Mouse (Mus musculus) kidney, embryonic 15.5 days (tissue): ENCODE measurements around the gene Spint3. TPM values are rescaled to one million over a fixed set of nuclear protein-coding genes. Genes with fewer than 3 reads are reported as not detected.

Experiments used
- ATAC-seq: fragments of 200-750 bp; cut with Nextera tagmentation; replicated peaks from 2 replicates; pipeline ENCODE4 v1.8.0; 2017; ENCODE audit warnings: moderate TSS enrichment; ENCODE audit not compliant: low FRiP score
- H3K27ac ChIP-seq: fragments of 300-500 bp; sonication (generic); 2 replicates; pipeline ENCODE4 v1.5.1; 2015; ENCODE audit warnings: mild to moderate bottlenecking, inconsistent platforms
- H3K27me3 ChIP-seq: fragments of 300-500 bp; sonication (generic); 2 replicates; pipeline ENCODE4 v1.6.1; 2015; ENCODE audit warnings: inconsistent platforms
- H3K36me3 ChIP-seq: fragments of 300-500 bp; sonication (generic); 2 replicates; pipeline ENCODE4 v1.6.1; 2015; ENCODE audit warnings: inconsistent platforms
- H3K4me1 ChIP-seq: fragments of 300-500 bp; sonication (generic); 2 replicates; pipeline ENCODE4 v1.6.1; 2015; ENCODE audit warnings: inconsistent platforms
- H3K4me2 ChIP-seq: fragments of 300-500 bp; sonication (generic); 2 replicates; pipeline ENCODE4 v1.6.1; 2015; ENCODE audit warnings: moderate library complexity, mild to moderate bottlenecking, inconsistent platforms
- H3K4me3 ChIP-seq: fragments of 300-500 bp; sonication (generic); replicated peaks from 2 replicates; pipeline ENCODE4 v1.5.1; 2015; ENCODE audit warnings: mild to moderate bottlenecking, inconsistent platforms
- H3K9ac ChIP-seq: fragments of 300-500 bp; sonication (generic); 2 replicates; pipeline ENCODE4 v1.6.1; 2015; ENCODE audit warnings: mild to moderate bottlenecking, inconsistent platforms
- H3K9me3 ChIP-seq: fragments of 300-500 bp; sonication (generic); replicated peaks from 2 replicates; pipeline ENCODE4 v1.6.1; 2016; ENCODE audit warnings: inconsistent platforms
- WGBS: fragments of 180-500 bp; shearing (Covaris S2); methylation state at CpG from one replicate; pipeline ENCODE4 v1.1.7; 2015; ENCODE audit warnings: mixed read lengths; 5-methylcytosine and 5-hydroxymethylcytosine counted together
- polyA plus RNA-seq: library from polyadenylated mRNA; unstranded; fragments of >200 nt; fragmentation: Nextera tagmentation; extraction: Ambion mirVana; gene quantifications from 2 replicates; pipeline ENCODE4 v1.2.1, GENCODE M21; 2015

Gene Spint3
- polyA plus RNA-seq, 1 experiment from 2014 or later = not detected

- Histone ChIP-seq H3K27ac (no peak overlapping the region), H3K4me3 (no peak overlapping the region), H3K4me1 (peaks cover 20% of the 10 kb centered on the region), H3K4me2 (no peak overlapping the region), H3K36me3 (no peaks in the 10 kb centered on the region), H3K9me3 (no peaks in the 10 kb centered on the region), H3K27me3 (0 out of 2 replicates have a peak, but pooled peaks cover 4% of the 10 kb centered on the region), H3K9ac (no peak overlapping the region)
- WGBS = 51% methylated on average over 4 of the region's 4 CpGs
- ATAC-seq = no peak
These were observed 23.9 kb downstream of the Spint3 start for GRCm38 (mm10) chr2:164549338-164549737.

GRCm38 (mm10) chr2:164544454-164545097, 28.7 kb downstream of the Spint3 start:
- 15% methylated on average over 5 of the region's 5 CpGs for WGBS
- ATAC-seq = 0 out of 2 replicates have a peak, but pooled peaks have one; percentile 2
- H3K4me2 ChIP-seq = no peak overlapping the region
- H3K36me3 ChIP-seq = no peaks in the 10 kb centered on the region
- peak overlapping the region; percentile 85 for H3K27ac ChIP-seq
- H3K27me3 ChIP-seq = no peaks in the 10 kb centered on the region
- H3K4me1 ChIP-seq = peaks cover 21% of the 10 kb centered on the region
- H3K9me3 ChIP-seq = no peaks in the 10 kb centered on the region
- no peak overlapping the region for H3K9ac ChIP-seq
- no peak overlapping the region for H3K4me3 ChIP-seq

GRCm38 (mm10) chr2:164543745-164544144, 29.5 kb downstream of the Spint3 start:
- Histone ChIP-seq H3K4me2 (no peak overlapping the region), H3K4me1 (peaks cover 18% of the 10 kb centered on the region), H3K9ac (no peak overlapping the region), H3K27me3 (no peaks in the 10 kb centered on the region), H3K9me3 (no peaks in the 10 kb centered on the region), H3K36me3 (no peaks in the 10 kb centered on the region), H3K27ac (peak overlapping the region; percentile 85), H3K4me3 (no peak overlapping the region)
- peak; percentile 75 for ATAC-seq
- WGBS = 64% methylated on average over 2 of the region's 2 CpGs

- WGBS = 89% methylated on average over 7 of the region's 7 CpGs
- H3K27ac ChIP-seq = peak overlapping the region; percentile 85
- no peak overlapping the region for H3K4me3 ChIP-seq
- no peaks in the 10 kb centered on the region for H3K36me3 ChIP-seq
- no peak overlapping the region for H3K4me2 ChIP-seq
- peaks cover 18% of the 10 kb centered on the region for H3K4me1 ChIP-seq
- ATAC-seq = no peak
- no peaks in the 10 kb centered on the region for H3K27me3 ChIP-seq
- H3K9ac ChIP-seq = no peak overlapping the region
- no peaks in the 10 kb centered on the region for H3K9me3 ChIP-seq
These were observed 30.7 kb downstream of the Spint3 start for GRCm38 (mm10) chr2:164542598-164542997.

GRCm38 (mm10) chr2:164542132-164542531, 31.1 kb downstream of the Spint3 start:
- Histone ChIP-seq H3K9me3 (no peaks in the 10 kb centered on the region), H3K27me3 (no peaks in the 10 kb centered on the region), H3K27ac (no peak overlapping the region), H3K4me2 (no peak overlapping the region), H3K36me3 (no peaks in the 10 kb centered on the region), H3K9ac (no peak overlapping the region), H3K4me1 (peaks cover 18% of the 10 kb centered on the region), H3K4me3 (no peak overlapping the region)
- no peak for ATAC-seq
- 82% methylated on average over 5 of the region's 5 CpGs for WGBS

GRCm38 (mm10) chr2:164540652-164541427, 32.4 kb downstream of the Spint3 start:
- Histone ChIP-seq H3K4me2 (no peak overlapping the region), H3K27me3 (no peaks in the 10 kb centered on the region), H3K4me1 (peaks cover 18% of the 10 kb centered on the region), H3K4me3 (no peak overlapping the region), H3K36me3 (no peaks in the 10 kb centered on the region), H3K9ac (no peak overlapping the region), H3K27ac (peak overlapping the region; percentile 46), H3K9me3 (no peaks in the 10 kb centered on the region)
- ATAC-seq = no peak; the same call in 1 of the 2 replicates
- 49% methylated on average over 8 of the region's 8 CpGs for WGBS

- Histone ChIP-seq H3K4me3 (no peak overlapping the region), H3K9ac (no peak overlapping the region), H3K4me2 (no peak overlapping the region), H3K9me3 (no peaks in the 10 kb centered on the region), H3K27ac (no peak overlapping the region), H3K36me3 (no peaks in the 10 kb centered on the region), H3K27me3 (no peaks in the 10 kb centered on the region), H3K4me1 (peaks cover 9% of the 10 kb centered on the region)
- no peak for ATAC-seq
- WGBS = 79% methylated on average over 4 of the region's 4 CpGs
These were observed 36.3 kb downstream of the Spint3 start for GRCm38 (mm10) chr2:164537003-164537402.

GRCm38 (mm10) chr2:164534315-164534714, 38.9 kb downstream of the Spint3 start:
- H3K9me3 ChIP-seq = no peaks in the 10 kb centered on the region
- H3K4me2 ChIP-seq = no peak overlapping the region
- H3K4me1 ChIP-seq = no peaks in the 10 kb centered on the region
- H3K27ac ChIP-seq = no peak overlapping the region
- 67% methylated on average over 10 of the region's 10 CpGs for WGBS
- no peak overlapping the region for H3K4me3 ChIP-seq
- H3K36me3 ChIP-seq = no peaks in the 10 kb centered on the region
- no peaks in the 10 kb centered on the region for H3K27me3 ChIP-seq
- ATAC-seq = no peak
- no peak overlapping the region for H3K9ac ChIP-seq

GRCm38 (mm10) chr2:164531169-164531568, 42.1 kb downstream of the Spint3 start:
- 0 out of 2 replicates have a peak, but pooled peaks have one; percentile 33 for ATAC-seq
- H3K4me2 ChIP-seq = no peak overlapping the region
- 7% methylated on average over 3 of the region's 3 CpGs for WGBS

GRCm38 (mm10) chr2:164528557-164528956, 44.7 kb downstream of the Spint3 start:
- no peak overlapping the region for H3K4me3 ChIP-seq
- H3K9ac ChIP-seq = no peak overlapping the region
- H3K27ac ChIP-seq = no peak overlapping the region
- ATAC-seq = no peak
- H3K27me3 ChIP-seq = no peaks in the 10 kb centered on the region
- 63% methylated on average over 5 of the region's 5 CpGs for WGBS
- H3K4me1 ChIP-seq = no peaks in the 10 kb centered on the region
- no peak overlapping the region for H3K4me2 ChIP-seq
- H3K36me3 ChIP-seq = no peaks in the 10 kb centered on the region
- no peaks in the 10 kb centered on the region for H3K9me3 ChIP-seq

More at GRCm38 (mm10) chr2:164531169-164531568, 42.1 kb downstream of the Spint3 start:
- no peaks in the 10 kb centered on the region for H3K36me3 ChIP-seq
- no peaks in the 10 kb centered on the region for H3K4me1 ChIP-seq
- H3K9ac ChIP-seq = no peak overlapping the region
- H3K27me3 ChIP-seq = no peaks in the 10 kb centered on the region
- H3K4me3 ChIP-seq = no peak overlapping the region
- no peak overlapping the region for H3K27ac ChIP-seq
- no peaks in the 10 kb centered on the region for H3K9me3 ChIP-seq

- H3K4me2 ChIP-seq = no peak overlapping the region
- no peak overlapping the region for H3K4me3 ChIP-seq
- no peak for ATAC-seq
- H3K36me3 ChIP-seq = no peaks in the 10 kb centered on the region
- H3K9ac ChIP-seq = no peak overlapping the region
- 85% methylated on average over 10 of the region's 10 CpGs for WGBS
- no peak overlapping the region for H3K27ac ChIP-seq
- H3K9me3 ChIP-seq = no peaks in the 10 kb centered on the region
- H3K27me3 ChIP-seq = peaks cover 12% of the 10 kb centered on the region
- H3K4me1 ChIP-seq = peaks cover 16% of the 10 kb centered on the region
These were observed 49.9 kb downstream of the Spint3 start for GRCm38 (mm10) chr2:164523301-164523773.

- H3K9ac ChIP-seq = no peak overlapping the region
- no peak overlapping the region for H3K27ac ChIP-seq
- 27% methylated on average over 8 of the region's 8 CpGs for WGBS
- H3K4me2 ChIP-seq = 0 out of 2 replicates have a peak overlapping the region, but pooled peaks have one; percentile 9
- no peaks in the 10 kb centered on the region for H3K36me3 ChIP-seq
- no peak overlapping the region for H3K4me3 ChIP-seq
- peaks cover 12% of the 10 kb centered on the region for H3K27me3 ChIP-seq
- ATAC-seq = no peak
- peaks cover 16% of the 10 kb centered on the region for H3K4me1 ChIP-seq
- H3K9me3 ChIP-seq = no peaks in the 10 kb centered on the region
These were observed 51.0 kb downstream of the Spint3 start for GRCm38 (mm10) chr2:164522280-164522679.
